Mouse (Mus musculus): Measurements from ENCODE around the gene Arl15.

The Arl15 gene

GRCm38 (mm10) chr13:114162753-114163152 is 368.4 kb downstream of the Arl15 start:
- DNase-seq, result no peak

GRCm38 (mm10) chr13:114165616-114166015 is 371.3 kb downstream of the Arl15 start:
- no peak for DNase-seq

DNA sequence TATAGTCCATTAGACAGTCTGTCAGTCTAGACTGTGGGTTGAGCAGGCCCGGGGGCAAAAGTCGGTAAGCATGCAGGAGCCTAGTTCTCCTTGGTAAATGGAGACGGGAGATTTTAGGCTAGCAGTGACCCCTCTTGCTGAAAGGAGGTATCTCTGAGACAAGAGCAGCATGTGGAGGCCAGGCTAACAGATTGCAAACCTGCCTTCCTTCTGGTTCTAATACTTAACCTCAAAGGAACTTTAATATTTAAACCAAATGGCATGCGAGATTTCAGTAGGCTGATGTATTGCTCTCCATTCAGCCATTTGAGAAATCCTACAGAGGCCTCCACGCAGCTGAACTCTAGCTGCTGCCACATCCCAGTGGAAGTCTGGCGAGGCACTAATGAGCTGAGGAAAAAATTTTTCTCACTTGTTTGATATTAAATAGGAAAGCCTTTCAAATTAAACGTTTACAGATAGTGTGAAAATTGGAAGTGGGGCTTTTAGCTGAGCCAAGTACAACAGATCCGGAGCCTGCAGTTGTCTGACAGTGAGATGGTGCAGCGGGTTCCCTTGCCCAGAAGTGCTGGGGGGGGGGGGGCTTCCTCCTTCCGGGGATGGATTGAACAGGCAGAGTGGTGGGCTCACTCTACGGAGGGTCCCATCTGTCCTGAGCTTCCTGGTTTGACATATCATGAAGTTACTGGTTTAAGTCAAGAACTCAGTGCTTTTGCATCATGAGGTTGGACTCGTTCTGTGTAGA is 372.3 kb downstream of the Arl15 start:
- DNase-seq, result no peak

DNA sequence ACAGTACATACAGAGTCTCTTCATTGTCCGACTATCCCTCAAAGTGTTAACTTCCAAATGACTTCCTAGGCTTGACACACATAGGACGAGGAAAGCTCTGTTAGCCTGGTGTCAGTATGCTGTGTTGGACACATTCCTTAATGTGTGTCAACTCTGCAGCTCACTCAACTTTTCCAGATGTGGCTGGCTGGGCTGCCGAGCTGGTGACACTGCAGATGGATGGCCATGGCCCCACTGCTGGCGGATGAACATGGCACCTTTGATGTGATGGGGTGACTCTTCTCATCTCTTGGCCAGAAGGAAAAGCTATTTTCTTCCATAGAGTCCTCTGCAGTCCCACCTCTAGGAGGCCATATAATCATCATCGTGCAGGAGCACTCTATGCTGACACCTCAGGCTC is 375.8 kb downstream of the Arl15 start:
- no peak for DNase-seq

GRCm38 (mm10) chr13:114171465-114171864 is 377.2 kb downstream of the Arl15 start:
- DNase-seq, result no peak

DNA sequence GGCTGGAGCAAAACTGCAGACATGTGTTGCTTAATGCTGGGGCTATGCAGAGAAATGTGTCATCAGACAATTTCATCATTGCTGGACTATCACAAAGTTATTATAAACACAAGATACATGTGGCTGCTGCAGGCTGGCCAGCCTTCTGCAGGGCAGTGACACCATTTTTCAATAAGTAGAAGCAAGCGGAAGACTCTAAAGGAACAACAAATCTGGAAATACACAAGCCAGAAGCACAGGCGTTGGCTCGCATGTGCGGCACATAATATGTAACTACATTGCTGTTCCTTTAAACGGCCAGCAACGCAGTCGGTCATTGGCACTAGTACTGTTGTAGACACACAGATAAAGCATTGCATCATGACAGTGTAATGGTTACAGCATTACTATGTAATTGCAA is 393.8 kb downstream of the Arl15 start:
- DNase-seq, result no peak

- no peak for DNase-seq
Measured at GRCm38 (mm10) chr13:114188801-114189200, 394.5 kb downstream of the Arl15 start.

DNA sequence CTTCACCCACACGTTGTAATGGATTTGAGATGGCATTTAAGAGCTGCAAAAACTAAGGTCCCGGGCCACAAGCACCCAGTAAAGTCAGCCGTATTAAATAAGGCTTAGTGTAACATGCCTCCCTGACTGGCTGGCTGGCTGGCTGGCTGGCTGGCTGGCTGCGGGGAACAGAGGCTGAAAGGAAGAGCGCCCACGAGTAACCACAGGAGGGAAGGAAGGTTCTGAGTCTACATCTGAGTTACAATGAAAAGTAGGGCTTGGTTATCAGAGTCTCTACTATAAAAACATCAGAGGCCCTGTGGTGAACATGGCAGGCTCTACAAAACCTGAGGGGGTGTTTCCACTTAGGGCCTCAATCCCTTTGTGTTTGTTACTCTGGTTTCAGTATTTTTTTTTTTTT is 395.1 kb downstream of the Arl15 start:
- no peak for DNase-seq

DNA sequence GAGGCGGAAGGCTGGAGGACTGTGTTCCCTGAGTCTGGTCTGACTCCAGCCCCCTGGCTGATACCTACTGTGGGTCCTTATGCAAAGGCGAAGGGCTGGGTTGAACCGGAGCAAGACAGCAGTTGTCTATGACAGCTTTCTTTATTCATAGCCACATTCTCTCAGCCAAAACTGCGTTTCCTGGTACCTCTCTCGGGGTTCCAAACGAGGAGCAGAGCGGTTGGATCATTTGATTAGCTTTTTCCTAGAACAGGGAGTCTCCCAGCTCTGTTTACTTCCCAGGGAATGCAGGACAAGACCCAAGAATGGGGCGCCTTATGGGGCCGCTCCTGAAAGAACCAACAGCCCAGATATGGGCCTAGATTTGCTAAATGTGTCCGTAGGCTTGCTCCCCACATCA is 396.6 kb downstream of the Arl15 start:
- no peak for DNase-seq

GRCm38 (mm10) chr13:114198252-114198799 is 404.0 kb downstream of the Arl15 start:
- no peak for DNase-seq

GRCm38 (mm10) chr13:114199746-114200145 is 405.4 kb downstream of the Arl15 start:
- no peak for DNase-seq

DNA sequence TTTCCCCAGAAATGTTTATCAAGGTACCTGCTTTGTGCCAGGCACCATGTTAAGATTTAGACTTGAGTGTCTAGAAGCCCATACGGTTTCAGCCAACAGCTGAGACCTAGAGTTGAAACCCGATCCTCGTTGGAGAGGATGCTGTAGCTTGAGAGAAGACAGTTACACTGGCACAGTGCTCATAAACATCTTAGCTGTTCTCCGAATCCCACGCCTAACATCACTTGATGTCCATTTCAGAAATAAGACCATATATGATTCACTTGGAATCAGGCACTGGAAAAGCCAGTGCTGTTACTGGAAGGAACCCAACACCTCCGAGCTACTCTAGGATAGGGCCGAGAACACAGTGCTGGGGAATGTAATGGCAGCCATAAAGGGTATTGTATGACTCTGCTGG is 406.2 kb downstream of the Arl15 start:
- DNase-seq, result no peak

- no peak for DNase-seq
Measured at GRCm38 (mm10) chr13:114202806-114203570, 408.7 kb downstream of the Arl15 start.
